Mouse (Mus musculus): ENCODE data around the gene Tgfb1i1. TPM values are rescaled to one million over a fixed set of nuclear protein-coding genes. Genes with fewer than 3 reads are reported as not detected.

Tgfb1i1 gene
- total and polyA plus RNA-seq, 2 experiments, result 0.65 to 2.0 TPM

DNA sequence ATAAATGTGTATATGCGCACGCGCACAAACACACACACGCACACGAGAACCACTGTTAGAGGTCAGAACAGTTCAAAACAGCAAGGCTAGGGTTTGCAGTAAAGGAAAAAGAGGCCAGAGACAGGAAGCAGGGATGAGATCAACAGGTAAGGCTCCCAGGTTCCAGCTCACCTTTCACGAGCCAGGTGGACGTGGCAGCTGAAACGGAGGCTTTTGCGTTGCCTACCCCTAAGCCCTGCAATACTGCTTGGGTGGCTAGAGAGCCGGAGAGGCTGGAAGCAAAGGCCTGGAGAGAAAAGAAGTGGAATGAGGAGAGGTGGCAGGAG lies 50.6 kb downstream of the Tgfb1i1 start:
- peak overlapping the region; percentile 88 for H3K4me3 ChIP-seq (ENCODE audit: insufficient read depth, low read depth, low read length)
- peak; percentile 23 for DNase-seq (ENCODE audit: extremely low read depth, low read depth, low spot score)
- peak overlapping the region; percentile 93 for H3K9ac ChIP-seq (ENCODE audit: low read depth, low read length)
- H3K4me1 ChIP-seq (ENCODE audit: control insufficient read depth, insufficient read depth, low read length), result peaks cover 4% of the 10 kb centered on the region
- WGBS, result 29% methylated on average over 10 of the region's 10 CpGs
- H3K79me2 ChIP-seq (ENCODE audit: control insufficient read depth, insufficient read depth, low read length), result peaks cover 12% of the 10 kb centered on the region; the same call in 1 of the 2 replicates
- peaks cover 2% of the 10 kb centered on the region for H3K36me3 ChIP-seq (ENCODE audit: control insufficient read depth, insufficient read depth, low read length)
- no peak overlapping the region for H3K27ac ChIP-seq (replicated peaks; ENCODE audit: insufficient read depth, low read depth, low read length)
- H3K27me3 ChIP-seq (ENCODE audit: control insufficient read depth, insufficient read depth, low read length), result no peaks in the 10 kb centered on the region
- TF ChIP-seq CTCF (IDR thresholded peaks at IDR 0.05; ENCODE audit: low read depth, low read length), result no peak
- no peak for TF ChIP-seq POLR2A (IDR thresholded peaks at IDR 0.05; ENCODE audit: extremely low read depth, insufficient read depth, low read length)

DNA sequence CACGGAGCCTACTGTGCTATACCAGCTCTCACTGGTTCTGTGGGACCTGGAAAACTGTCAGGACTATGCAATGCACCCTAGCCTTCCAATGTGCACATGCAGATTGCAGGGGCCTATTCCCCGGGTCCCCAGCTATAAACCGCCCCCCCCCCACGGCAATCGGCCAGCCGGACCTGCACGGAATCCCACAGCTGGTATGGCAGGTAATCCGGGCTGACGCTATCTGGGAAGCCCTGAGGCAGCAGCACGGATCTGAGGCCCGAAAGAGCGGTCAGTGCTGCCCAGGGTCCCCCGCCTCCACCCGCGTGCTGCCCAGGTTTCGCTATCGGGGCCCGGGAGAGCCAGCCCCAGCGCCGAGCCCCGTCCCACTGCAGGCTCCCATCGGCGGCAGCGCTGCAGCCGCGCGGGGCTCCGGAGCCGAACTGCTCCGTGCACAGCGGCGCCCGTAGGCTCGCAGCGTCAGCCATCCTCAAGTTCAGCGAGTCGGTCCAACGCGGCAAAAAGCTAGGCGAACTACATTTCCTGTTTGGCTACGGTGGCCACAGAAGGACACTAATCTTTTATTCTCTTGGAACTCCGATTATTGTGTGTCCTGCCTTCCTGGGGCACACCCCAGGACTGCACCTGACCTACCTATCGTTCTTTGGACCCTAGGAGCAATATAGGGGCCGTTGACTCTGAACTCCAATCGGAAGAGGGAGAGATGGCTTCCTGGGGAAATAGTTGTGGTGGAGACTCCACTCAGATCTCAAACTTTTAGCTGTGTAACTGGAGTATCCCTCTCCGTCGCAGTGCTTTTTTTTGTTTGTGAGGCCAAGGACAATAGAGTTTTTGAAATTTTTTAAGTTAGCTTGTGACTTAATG lies 51.2 kb downstream of the Tgfb1i1 start, which contains the start of gene BC017158:
Gene BC017158, minus strand, starts transcription at position 554 of the 864 bp plus-strand sequence.
- H3K4me3 ChIP-seq (ENCODE audit: insufficient read depth, low read depth, low read length), result peak within 1 kb of the TSS; percentile 88

DNA sequence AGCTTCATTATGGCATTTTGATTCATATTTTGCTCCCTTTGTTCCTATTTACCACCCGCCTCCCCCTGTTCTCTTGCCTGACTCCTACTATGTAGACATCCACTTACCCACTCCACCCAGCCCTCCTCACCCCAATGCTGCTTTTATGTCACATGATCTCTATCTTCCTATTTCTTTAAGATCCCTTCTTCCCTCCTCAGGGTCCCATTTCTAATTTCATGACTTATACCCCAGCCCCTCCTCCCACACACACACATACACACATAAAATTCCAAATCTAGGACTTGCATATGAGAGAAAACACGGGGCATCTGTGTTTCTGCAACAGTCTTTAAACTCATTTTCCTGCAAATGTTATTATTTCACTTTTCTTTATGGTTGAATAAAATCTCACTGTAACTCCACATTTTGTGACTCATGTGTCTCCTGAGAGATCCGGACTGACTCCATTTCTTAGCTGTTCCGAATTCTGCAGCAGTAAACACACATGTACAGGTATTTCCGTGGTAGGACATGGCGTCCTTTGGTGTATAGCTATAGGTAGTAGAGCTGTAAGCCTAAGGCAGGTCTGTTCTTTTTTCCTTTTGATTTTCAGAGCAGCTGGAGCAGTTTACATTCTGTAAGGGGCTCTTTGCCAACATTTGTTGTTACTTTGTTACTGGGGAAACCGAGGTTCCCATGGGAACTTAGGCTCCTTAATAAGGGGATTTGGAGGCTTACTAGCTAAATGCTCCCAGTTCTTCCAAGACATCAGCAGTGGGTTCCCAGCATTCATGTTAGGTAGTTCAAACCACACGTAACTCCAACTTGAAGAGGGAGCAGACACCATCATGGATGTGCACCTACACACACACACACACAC lies 52.1 kb downstream of the Tgfb1i1 start:
- WGBS, result 84% methylated on average over 8 of the region's 8 CpGs
- no peak for DNase-seq (ENCODE audit: extremely low read depth, low read depth, low spot score)
- TF ChIP-seq POLR2A (IDR thresholded peaks at IDR 0.05; ENCODE audit: extremely low read depth, insufficient read depth, low read length), result no peak
- TF ChIP-seq CTCF (IDR thresholded peaks at IDR 0.05; ENCODE audit: low read depth, low read length), result no peak
- Histone ChIP-seq H3K36me3 (ENCODE audit: control insufficient read depth, insufficient read depth, low read length) (peaks cover 2% of the 10 kb centered on the region; the same call in 1 of the 2 replicates), H3K9ac (ENCODE audit: low read depth, low read length) (no peak overlapping the region), H3K27me3 (ENCODE audit: control insufficient read depth, insufficient read depth, low read length) (no peaks in the 10 kb centered on the region), H3K4me1 (ENCODE audit: control insufficient read depth, insufficient read depth, low read length) (peaks cover 4% of the 10 kb centered on the region), H3K4me3 (ENCODE audit: insufficient read depth, low read depth, low read length) (no peak overlapping the region), H3K27ac (replicated peaks; ENCODE audit: insufficient read depth, low read depth, low read length) (no peak overlapping the region), H3K79me2 (ENCODE audit: control insufficient read depth, insufficient read depth, low read length) (peaks cover 12% of the 10 kb centered on the region; the same call in 1 of the 2 replicates)

More for the DNA sequence above, 51.2 kb downstream of the Tgfb1i1 start, which contains the start of gene BC017158:
- TF ChIP-seq POLR2A (IDR thresholded peaks at IDR 0.05; ENCODE audit: extremely low read depth, insufficient read depth, low read length) (no peak), CTCF (IDR thresholded peaks at IDR 0.05; ENCODE audit: low read depth, low read length) (no peak)
- Histone ChIP-seq H3K4me1 (ENCODE audit: control insufficient read depth, insufficient read depth, low read length) (peaks cover 4% of the 10 kb centered on the region), H3K27me3 (ENCODE audit: control insufficient read depth, insufficient read depth, low read length) (no peaks in the 10 kb centered on the region), H3K27ac (replicated peaks; ENCODE audit: insufficient read depth, low read depth, low read length) (peak within 1 kb of the TSS; percentile 42), H3K79me2 (ENCODE audit: control insufficient read depth, insufficient read depth, low read length) (peaks cover 12% of the 10 kb centered on the region; the same call in 1 of the 2 replicates), H3K9ac (ENCODE audit: low read depth, low read length) (peak within 1 kb of the TSS; percentile 93), H3K36me3 (ENCODE audit: control insufficient read depth, insufficient read depth, low read length) (peaks cover 2% of the 10 kb centered on the region)
- peak; percentile 86 for DNase-seq (ENCODE audit: extremely low read depth, low read depth, low spot score)
- WGBS, result under 1% methylated on average over 47 of the region's 47 CpGs

DNA sequence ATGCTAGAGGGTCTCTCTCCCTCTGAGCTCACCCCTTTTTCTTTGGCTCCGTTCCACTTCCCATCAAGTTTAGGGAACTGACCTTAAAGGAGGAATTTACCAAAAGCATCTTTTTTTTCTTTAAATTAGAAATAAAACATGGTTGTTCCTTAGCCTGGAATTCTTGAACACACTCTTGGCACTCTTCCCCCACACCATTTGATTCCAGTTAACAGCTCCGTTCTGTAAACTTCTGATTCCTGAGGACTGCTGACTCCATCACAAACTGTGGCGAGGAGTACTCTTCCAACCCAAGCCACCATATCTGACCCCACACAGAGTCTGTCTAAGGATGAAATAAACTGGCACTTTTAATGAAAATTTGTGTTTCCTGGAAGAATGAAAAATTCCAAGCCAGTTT lies 54.3 kb downstream of the Tgfb1i1 start:
- Histone ChIP-seq H3K27me3 (ENCODE audit: control insufficient read depth, insufficient read depth, low read length) (no peaks in the 10 kb centered on the region), H3K36me3 (ENCODE audit: control insufficient read depth, insufficient read depth, low read length) (no peaks in the 10 kb centered on the region), H3K27ac (replicated peaks; ENCODE audit: insufficient read depth, low read depth, low read length) (no peak overlapping the region), H3K4me1 (ENCODE audit: control insufficient read depth, insufficient read depth, low read length) (peaks cover 4% of the 10 kb centered on the region), H3K4me3 (ENCODE audit: insufficient read depth, low read depth, low read length) (no peak overlapping the region), H3K79me2 (ENCODE audit: control insufficient read depth, insufficient read depth, low read length) (peaks cover 7% of the 10 kb centered on the region; the same call in 1 of the 2 replicates), H3K9ac (ENCODE audit: low read depth, low read length) (no peak overlapping the region)
- WGBS, result 70% methylated on average over 3 of the region's 3 CpGs
- TF ChIP-seq CTCF (IDR thresholded peaks at IDR 0.05; ENCODE audit: low read depth, low read length) (no peak), POLR2A (IDR thresholded peaks at IDR 0.05; ENCODE audit: extremely low read depth, insufficient read depth, low read length) (no peak)
- no peak for DNase-seq (ENCODE audit: extremely low read depth, low read depth, low spot score)

DNA sequence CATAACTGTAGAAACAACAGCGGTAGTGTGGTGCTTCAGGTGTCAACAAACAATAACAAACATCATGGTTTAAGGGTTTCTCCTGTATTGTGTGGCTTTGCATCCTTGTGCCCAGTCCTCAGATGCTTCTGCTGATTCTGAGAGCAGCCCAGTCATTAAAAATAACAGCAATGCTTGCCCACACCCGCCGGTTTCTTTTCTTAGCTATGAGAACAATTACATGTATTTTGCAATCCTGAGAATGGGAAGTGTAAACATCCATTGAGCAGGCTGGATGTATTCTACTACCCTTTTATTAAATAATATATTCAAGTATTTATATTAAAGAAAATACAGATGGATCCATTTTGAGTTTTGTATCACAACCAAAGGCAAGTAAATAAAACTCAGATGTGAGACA lies 55.5 kb downstream of the Tgfb1i1 start:
- Histone ChIP-seq H3K4me3 (ENCODE audit: insufficient read depth, low read depth, low read length) (no peak overlapping the region), H3K27ac (replicated peaks; ENCODE audit: insufficient read depth, low read depth, low read length) (no peak overlapping the region), H3K27me3 (ENCODE audit: control insufficient read depth, insufficient read depth, low read length) (no peaks in the 10 kb centered on the region), H3K9ac (ENCODE audit: low read depth, low read length) (no peak overlapping the region), H3K79me2 (ENCODE audit: control insufficient read depth, insufficient read depth, low read length) (peaks cover 3% of the 10 kb centered on the region; the same call in 1 of the 2 replicates), H3K36me3 (ENCODE audit: control insufficient read depth, insufficient read depth, low read length) (no peaks in the 10 kb centered on the region), H3K4me1 (ENCODE audit: control insufficient read depth, insufficient read depth, low read length) (peaks cover 2% of the 10 kb centered on the region)
- no peak for TF ChIP-seq POLR2A (IDR thresholded peaks at IDR 0.05; ENCODE audit: extremely low read depth, insufficient read depth, low read length)
- no peak for TF ChIP-seq CTCF (IDR thresholded peaks at IDR 0.05; ENCODE audit: low read depth, low read length)
- WGBS, result 74% methylated on average over 3 of the region's 3 CpGs
- no peak for DNase-seq (ENCODE audit: extremely low read depth, low read depth, low spot score)

Measured in liver, adult 2 months (tissue).